Mouse (Mus musculus) T-helper 17 cell (primary cell): ENCODE data around the gene Ssbp4.

ENCODE experiments used
- in situ Hi-C, 2 experiments: fragments of 300-600 bp; cut with MboI, MseI; formaldehyde crosslinking; loops; 1 replicate in 1 of 2; 2 replicates in 1 of 2; pipeline ENCODE4 v1.15.1; 2025; ENCODE audit warnings: high pct_unique_total_duplicates in 2 of 2

Ssbp4 gene

GRCm38 (mm10) chr8:70609849-70610795 lies 1.4 kb upstream of the Ssbp4 start:
- in situ Hi-C loops: loop anchor here (5.0 to 10.0 kb wide), 2 partner anchors 87 to 1815 kb away; partner anchors contain the start of gene Jund (in 1 of the 2)

DNA sequence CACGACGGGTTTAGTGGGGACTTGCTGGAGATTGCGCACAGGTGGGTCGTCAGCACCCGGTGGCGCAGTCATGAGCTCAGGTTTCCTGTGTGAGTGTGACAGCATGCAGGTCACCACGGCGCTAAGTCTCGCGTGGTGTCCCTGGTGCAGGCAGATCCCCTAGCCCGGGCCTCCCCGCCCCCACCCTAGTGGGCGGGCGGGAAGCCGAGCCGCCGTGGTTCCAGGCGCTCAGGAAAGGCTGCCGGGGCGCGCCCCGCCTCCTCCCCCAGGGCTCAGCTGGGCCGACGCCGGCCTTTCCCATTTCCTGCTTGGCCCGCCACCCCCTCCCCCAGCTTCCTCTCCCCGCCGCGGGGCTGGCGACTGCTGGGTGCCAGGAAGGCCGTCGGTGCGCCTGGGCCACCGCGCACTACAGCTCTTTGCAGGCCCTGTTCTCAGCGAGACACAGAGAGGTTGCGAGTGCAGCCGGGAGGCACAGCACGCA lies 736 bp upstream of the Ssbp4 start:
- in situ Hi-C loops: no loop called here

DNA sequence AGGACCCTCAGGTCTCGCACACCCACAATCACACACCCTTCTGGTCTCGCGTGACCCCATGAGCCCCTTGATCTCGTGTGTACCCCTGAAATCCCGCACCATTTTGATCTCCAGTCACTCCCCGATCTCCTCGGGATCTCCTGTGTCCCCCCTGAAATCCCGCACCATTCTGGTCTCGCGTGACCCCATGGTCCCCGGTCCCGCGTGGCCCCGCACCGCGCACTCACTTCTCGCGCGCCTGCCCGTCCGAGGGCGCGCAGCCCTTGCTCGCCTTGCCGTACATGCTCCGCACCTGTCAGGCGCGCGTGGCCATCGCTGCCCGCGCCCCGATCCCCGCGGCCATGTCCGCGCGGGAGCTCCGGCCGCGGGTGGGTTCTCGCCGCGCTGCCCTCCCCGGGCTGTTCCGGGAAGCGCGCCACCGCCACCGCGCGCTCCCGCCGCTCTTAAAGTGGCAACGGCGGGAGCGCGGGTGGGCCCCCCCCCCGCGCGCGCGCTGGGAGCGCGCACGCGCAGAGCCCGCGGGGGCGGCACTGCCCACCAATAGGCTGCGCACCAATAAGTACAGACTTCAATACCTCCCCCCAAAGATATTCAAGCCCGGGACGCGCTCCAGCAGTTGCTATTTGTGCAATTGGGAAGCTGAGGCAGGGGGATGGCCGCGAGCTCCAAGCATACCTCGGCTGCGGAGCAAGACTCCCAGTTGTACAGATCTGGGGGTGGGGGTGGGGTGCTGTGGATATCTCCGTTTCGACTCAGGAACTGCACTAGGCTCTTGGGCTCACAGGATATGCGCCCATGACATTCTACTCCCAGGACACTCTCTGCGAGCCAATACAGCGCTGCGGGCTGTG lies 549 bp downstream of the Ssbp4 start:
- in situ Hi-C loops: no loop called here

DNA sequence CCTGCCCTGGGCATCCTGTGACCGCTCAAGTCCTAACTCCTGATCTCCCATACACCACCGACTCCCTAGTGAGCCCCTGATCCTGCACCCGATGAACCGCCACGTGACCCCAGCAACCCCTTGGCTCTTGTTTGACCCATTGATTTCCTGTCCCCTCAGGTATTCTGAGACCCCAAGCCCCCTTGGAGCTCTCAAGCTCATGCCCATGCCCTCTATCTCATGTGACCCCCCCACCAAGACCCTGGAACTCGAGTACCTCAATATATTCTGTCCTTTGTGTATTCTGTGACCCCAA lies 1.1 kb downstream of the Ssbp4 start:
- in situ Hi-C loops: no loop called here

- in situ Hi-C loops: no loop called here
Observed at GRCm38 (mm10) chr8:70606780-70607602, 1.7 kb downstream of the Ssbp4 start.

- in situ Hi-C loops: no loop called here
Observed at GRCm38 (mm10) chr8:70605871-70606779, 2.5 kb downstream of the Ssbp4 start.

DNA sequence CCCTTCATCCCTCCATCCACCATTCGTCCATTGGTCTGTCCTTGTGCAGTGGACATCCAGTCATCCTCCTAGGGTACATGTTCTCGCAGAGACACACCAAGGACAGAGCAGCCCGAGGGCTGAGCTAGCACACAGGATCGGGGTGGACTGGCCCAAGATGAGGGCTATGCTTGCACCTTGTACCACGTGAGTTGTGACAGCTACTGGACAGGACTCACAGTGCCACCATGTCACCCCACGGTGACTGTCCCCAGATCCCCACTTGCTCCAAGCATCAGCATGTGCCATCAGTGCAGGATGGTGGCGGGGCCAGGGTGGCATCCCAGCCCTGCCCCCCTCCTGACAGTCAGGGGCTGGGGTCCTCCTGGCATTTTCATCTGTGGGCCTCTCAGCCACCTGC lies 4.1 kb downstream of the Ssbp4 start:
- in situ Hi-C loops: loop anchor here in 1 of 2 experiments (5.0 kb wide), 1 partner anchor 92 kb away; the partner anchor contains the start of gene Uba52

GRCm38 (mm10) chr8:70602139-70602811 lies 6.4 kb downstream of the Ssbp4 start:
- in situ Hi-C loops: loop anchor here in 1 of 2 experiments (5.0 kb wide), 1 partner anchor 90 kb away; the partner anchor contains the start of gene Uba52

- in situ Hi-C loops: loop anchor here in 1 of 2 experiments (5.0 kb wide), 1 partner anchor 89 kb away; the partner anchor contains the start of gene Uba52
Observed at GRCm38 (mm10) chr8:70601271-70601649, 7.4 kb downstream of the Ssbp4 start.

GRCm38 (mm10) chr8:70600473-70601270 lies 8.0 kb downstream of the Ssbp4 start:
- in situ Hi-C loops: loop anchor here in 1 of 2 experiments (5.0 kb wide), 1 partner anchor 88 kb away; the partner anchor contains the start of gene Uba52

GRCm38 (mm10) chr8:70599507-70600290 lies 9.0 kb downstream of the Ssbp4 start:
- in situ Hi-C loops: loop anchor here in 1 of 2 experiments (5.0 kb wide), 1 partner anchor 87 kb away; the partner anchor contains the start of gene Uba52

- in situ Hi-C loops: no loop called here
Observed at GRCm38 (mm10) chr8:70598722-70599121, 9.9 kb downstream of the Ssbp4 start.

GRCm38 (mm10) chr8:70598283-70598682 lies 10.4 kb downstream of the Ssbp4 start:
- in situ Hi-C loops: no loop called here

GRCm38 (mm10) chr8:70597417-70598272 lies 11.0 kb downstream of the Ssbp4 start:
- in situ Hi-C loops: no loop called here

DNA sequence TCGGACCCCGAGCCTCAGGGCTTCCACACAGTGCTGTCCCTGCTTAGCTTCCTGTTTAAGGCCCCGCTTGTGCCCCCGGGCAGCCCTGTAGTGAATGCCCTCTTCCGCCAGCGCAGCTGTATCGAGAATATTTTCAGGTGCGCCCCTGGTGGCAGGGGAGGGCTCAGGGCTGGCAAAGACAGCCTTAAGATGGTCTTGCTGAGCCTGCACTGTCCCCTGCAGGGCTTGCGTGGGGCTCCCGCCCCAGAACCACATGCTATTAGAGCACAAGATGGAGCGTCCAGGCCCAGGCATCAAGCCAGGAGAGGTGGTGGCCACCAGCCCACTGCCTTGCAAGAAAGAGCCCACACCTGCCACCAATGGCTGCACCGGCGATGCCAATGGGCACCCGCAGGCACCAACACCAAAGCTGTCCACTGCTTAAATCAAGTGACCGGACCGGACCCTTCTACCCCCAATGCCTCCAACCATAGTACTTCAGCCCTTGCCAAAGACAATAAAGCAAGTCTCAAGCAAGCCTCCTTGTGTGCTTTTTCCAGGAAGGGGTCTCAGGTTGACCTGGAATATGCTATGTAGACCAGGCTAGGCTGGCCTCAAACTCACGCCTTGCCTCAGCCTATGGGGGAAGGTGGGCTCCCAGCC lies 11.8 kb downstream of the Ssbp4 start:
- in situ Hi-C loops: no loop called here

DNA sequence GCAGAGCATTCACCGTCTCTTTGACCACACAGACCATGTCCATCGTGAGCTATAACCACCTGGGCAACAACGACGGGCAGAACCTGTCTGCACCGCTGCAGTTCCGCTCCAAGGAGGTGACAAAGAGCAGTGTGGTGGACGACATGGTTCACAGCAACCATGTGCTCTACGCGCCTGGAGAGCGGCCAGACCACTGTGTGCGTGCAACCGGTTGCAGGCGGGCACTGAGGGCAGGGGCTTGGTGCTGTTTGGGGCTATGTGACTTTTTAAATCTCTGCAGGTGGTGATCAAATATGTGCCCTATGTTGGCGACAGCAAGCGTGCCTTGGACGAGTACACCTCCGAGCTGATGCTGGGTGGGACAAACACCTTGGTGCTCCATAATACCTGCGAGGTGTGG lies 12.5 kb downstream of the Ssbp4 start:
- in situ Hi-C loops: no loop called here
